Mouse (Mus musculus): ENCODE measurements around the gene Serpinf1.
"Not testable (repeated sequence)": the region's sequence is repeated elsewhere in the genome, so short reads cannot be mapped to it uniquely, and the experiment has no call there.

Gene Serpinf1

GRCm38 (mm10) chr11:75456440-75456871 lies 34.0 kb upstream of the Serpinf1 start:
- no peak for ATAC-seq (ENCODE audit: insufficient number of reproducible peaks, low FRiP score, low TSS enrichment)

GRCm38 (mm10) chr11:75455971-75456370 lies 33.5 kb upstream of the Serpinf1 start:
- ATAC-seq (ENCODE audit: insufficient number of reproducible peaks, low FRiP score, low TSS enrichment): not testable (repeated sequence)

- no peak for ATAC-seq (ENCODE audit: insufficient number of reproducible peaks, low FRiP score, low TSS enrichment)
These were observed 32.7 kb upstream of the Serpinf1 start for GRCm38 (mm10) chr11:75455041-75455736.

DNA sequence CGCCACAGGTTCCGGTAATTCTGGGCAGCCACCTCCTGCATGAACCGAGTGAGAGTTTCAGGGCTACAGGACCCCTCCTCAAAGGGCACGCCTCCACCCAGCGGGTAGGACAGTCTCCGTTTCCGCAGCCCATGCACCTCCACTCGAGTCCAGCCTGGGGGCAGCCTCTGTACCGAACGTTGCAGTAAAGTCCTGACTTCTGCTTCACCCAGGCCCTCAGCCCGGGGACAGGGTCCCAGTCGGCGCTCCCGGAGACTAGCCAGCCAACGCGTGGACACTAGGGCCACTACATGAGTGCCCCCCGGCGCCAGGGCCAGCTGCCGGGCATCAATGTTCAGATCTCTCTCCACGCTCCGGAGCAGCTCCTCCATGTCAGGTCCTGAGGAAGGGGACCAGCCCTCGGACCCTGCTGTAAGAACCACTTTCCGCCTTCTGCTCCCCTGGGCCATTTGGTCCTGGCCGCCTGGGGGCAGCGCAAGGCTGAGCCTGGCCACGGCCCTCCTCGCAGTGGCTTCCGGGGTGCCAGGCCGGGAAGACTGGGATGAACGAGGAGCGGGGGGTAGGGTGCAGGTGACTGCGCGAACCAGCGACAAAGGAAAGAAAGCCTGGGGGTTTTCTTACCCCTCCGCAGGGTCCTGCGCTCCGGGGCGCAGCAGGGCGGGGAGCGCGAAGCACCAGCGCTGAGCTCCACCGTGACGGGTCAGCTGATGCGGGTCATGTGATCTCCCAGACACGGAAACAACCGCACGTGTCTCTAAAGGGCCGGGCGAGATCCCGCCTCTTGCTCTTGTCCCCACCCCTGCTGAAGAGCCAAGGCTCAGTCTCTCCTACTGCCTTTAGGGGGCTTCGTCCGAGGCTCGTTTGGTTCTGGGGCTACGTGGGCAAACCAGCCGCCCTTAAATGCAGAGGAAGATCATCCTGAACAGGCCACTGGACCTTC lies 31.8 kb upstream of the Serpinf1 start, which contains the start of gene Wdr81:
TSS of gene Wdr81 (minus strand) at position 727 of the 940 bp plus-strand sequence.
- peak; percentile 73 for ATAC-seq (ENCODE audit: insufficient number of reproducible peaks, low FRiP score, low TSS enrichment)

DNA sequence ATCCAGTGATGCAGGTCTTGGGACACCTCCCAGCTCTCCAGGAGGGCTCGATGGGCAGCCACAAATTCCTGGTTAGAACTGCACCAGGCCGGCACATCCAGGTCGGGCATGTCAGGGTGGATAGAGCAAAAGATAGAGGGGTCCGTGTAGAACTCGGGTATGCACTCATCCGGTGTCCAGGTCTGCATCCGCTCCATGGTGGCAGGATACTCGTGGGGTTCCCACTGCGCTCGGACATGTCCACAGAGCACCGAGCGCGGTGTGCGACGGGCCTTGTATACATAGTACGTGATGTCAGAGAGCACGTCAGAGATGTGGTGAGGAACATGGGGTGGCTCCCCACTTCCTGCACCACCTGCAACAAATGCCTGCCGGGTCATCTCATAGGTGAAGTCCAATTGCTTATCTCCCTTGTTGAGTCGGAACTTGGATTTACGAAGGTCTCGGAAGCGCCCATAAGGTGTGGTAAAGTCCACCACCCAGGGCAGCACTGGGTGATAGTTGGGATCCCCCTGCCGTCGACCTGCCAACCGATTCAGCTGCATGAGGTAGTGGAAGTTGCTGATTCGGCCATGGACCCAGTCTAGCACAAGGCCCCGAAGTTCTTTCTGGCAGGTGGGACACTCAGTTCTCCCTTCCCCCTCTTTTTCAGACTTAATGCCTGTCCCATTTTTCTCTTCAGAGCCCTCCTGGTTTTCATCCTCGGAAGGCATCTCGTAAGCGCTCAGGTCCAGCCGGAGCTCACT lies 30.5 kb upstream of the Serpinf1 start:
- no peak for ATAC-seq (ENCODE audit: insufficient number of reproducible peaks, low FRiP score, low TSS enrichment)

- ATAC-seq (ENCODE audit: insufficient number of reproducible peaks, low FRiP score, low TSS enrichment): no peak
These were observed 29.6 kb upstream of the Serpinf1 start for GRCm38 (mm10) chr11:75452081-75452480.

- ATAC-seq (ENCODE audit: insufficient number of reproducible peaks, low FRiP score, low TSS enrichment): no peak
These were observed 28.4 kb upstream of the Serpinf1 start for GRCm38 (mm10) chr11:75450936-75451335.

GRCm38 (mm10) chr11:75450304-75450908 lies 27.9 kb upstream of the Serpinf1 start:
- ATAC-seq (ENCODE audit: insufficient number of reproducible peaks, low FRiP score, low TSS enrichment): no peak

DNA sequence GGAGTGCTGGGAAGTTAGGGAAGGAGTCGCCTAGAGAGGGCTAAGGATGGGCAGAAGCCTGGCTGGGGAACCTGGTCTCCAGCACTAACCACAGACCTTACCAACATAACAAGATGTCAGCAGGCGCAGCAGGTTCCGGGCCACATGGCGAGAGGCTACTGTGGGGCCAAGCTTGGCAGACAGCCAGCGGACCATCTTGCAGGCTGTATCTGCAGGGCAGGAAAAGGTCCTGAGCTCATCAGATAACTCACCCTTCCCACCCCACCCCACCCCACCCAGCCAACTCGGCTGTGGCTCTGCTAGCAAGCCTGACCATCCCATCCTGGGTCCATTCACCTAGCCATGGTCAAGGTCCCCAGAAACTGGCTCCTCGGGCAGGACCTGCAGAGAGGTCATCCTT lies 27.2 kb upstream of the Serpinf1 start:
- no peak for ATAC-seq (ENCODE audit: insufficient number of reproducible peaks, low FRiP score, low TSS enrichment)

- ATAC-seq (ENCODE audit: insufficient number of reproducible peaks, low FRiP score, low TSS enrichment): no peak
These were observed 26.1 kb upstream of the Serpinf1 start for GRCm38 (mm10) chr11:75448575-75448974.

GRCm38 (mm10) chr11:75443711-75444110 lies 21.2 kb upstream of the Serpinf1 start:
- no peak for ATAC-seq (ENCODE audit: insufficient number of reproducible peaks, low FRiP score, low TSS enrichment)

DNA sequence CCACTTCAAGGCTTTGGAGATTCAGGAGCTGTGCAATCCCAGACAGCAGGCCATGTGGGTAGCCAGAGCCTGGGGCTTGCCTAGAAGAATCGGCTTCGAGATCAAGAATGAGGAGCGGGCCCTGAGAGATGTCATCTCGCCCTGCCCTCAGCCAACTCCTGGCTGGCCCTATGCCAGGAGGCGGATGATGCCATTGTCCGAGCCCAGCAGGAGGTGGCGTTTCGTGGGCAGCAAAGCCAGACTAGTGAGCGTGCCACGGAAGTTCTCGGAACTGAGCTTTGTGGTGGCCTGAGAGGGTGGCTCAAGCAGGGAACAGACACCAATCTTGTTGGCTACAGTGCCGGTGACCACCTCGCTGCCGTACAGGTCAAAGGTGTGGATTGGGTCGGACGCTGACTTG lies 19.1 kb upstream of the Serpinf1 start:
- ATAC-seq (ENCODE audit: insufficient number of reproducible peaks, low FRiP score, low TSS enrichment): no peak

GRCm38 (mm10) chr11:75441034-75441433 lies 18.5 kb upstream of the Serpinf1 start:
- no peak for ATAC-seq (ENCODE audit: insufficient number of reproducible peaks, low FRiP score, low TSS enrichment)

GRCm38 (mm10) chr11:75439951-75440350 lies 17.4 kb upstream of the Serpinf1 start:
- ATAC-seq (ENCODE audit: insufficient number of reproducible peaks, low FRiP score, low TSS enrichment): no peak

DNA sequence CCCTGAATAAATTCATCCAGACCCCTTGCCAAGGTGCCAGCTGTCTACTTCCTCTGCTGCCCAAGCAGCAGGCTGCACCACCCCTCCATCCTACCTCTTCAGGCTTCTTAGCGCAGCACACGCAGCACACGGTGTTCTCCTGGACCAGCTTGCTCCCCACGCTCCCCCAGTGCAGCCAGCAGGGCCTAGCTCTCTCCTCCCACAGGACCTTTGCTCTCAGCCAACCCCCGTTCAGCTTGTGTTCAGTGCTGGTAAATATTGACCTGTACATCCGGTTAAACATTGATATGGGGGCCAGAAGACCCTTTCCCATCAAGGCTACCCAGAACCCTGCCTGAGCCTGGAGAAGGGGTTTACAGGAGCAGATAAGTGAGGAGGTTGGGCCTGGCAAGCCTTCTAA lies 16.9 kb upstream of the Serpinf1 start, which contains the start of gene Serpinf2:
TSS of gene Serpinf2 (minus strand) at position 229 of the 400 bp plus-strand sequence.
- no peak for ATAC-seq (ENCODE audit: insufficient number of reproducible peaks, low FRiP score, low TSS enrichment)

DNA sequence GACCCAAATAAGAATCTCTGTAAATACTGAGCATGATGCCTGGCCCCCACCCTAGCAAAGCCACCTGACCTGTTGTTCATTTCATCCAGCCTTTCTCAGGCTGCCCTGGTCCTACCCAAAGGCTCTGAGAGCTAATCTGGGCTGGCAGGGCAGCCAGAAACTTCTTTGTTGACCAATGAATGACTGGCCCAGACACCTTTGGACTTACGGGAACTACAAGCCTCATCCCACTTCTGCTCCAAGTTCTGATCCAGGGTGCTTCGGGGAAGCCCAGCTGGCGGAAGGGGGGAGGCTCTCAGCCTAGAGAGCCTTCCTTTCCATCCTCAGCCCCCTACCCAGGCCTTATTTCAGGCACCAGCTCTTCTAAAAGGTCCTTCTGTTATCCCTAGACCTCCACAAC lies 16.3 kb upstream of the Serpinf1 start:
- no peak for ATAC-seq (ENCODE audit: insufficient number of reproducible peaks, low FRiP score, low TSS enrichment)

GRCm38 (mm10) chr11:75438194-75438593 lies 15.7 kb upstream of the Serpinf1 start:
- ATAC-seq (ENCODE audit: insufficient number of reproducible peaks, low FRiP score, low TSS enrichment): no peak

DNA sequence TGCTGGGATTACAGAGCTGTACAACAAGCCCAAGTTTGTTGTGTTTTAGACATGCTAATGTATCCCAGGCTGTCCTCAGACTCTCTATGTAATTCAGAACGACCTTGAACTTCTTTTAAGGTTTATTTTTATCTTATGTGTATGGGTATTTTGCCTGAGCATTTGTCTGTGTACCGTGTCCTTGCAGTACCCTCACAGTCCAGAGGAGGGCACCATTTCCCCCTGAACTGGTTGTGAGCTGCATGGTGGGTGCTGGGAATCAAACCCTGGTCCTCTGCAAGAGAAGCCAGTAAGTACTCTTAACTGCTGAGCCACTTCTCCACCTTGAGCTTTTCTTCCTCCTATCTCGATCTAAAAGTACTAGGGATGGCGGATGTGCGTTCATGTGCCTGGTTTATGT lies 11.6 kb upstream of the Serpinf1 start:
- no peak for ATAC-seq (ENCODE audit: insufficient number of reproducible peaks, low FRiP score, low TSS enrichment)

DNA sequence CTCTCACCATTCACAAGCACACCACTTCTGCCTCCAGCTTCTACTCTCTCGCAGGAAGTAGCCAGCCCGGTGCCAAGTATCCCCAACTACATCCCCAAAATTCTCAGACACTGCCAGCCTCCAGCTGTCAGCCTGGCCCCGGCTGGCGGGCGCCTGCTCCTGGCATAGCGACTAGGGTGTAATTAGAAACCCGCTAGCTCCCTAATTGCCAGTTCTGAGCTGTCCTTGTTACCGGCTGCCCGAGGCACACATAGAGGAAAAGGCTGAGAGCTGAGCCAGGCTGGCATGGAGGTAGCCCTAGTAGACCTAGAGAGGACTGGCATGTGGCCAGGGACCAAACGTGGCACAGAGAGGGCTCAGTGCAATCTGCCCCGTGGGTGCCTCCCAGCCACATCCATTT lies 8.8 kb upstream of the Serpinf1 start:
- peak; percentile 49; the same call in 1 of the 2 replicates for ATAC-seq (ENCODE audit: insufficient number of reproducible peaks, low FRiP score, low TSS enrichment)

All from cerebellum, adult (tissue).